Mouse (Mus musculus): Measurements from ENCODE around the gene Large1. TPM values are rescaled to one million over a fixed set of nuclear protein-coding genes. Genes with fewer than 3 reads are reported as not detected.
"Not testable (repeated sequence)": the region's sequence is repeated elsewhere in the genome, so short reads cannot be mapped to it uniquely, and the experiment has no call there.

Gene Large1
- 100 to 1,000 TPM; 152 to 156 TPM for total RNA-seq (2021)

GRCm38 (mm10) chr8:73353108-73353793 lies at the start of gene Large1:
TSS of gene Large1 (minus strand) at chr8:73353540.
- intact Hi-C loops (cut with DNase I): loop anchor here (5.0 to 10.0 kb wide), 3 partner anchors 252 to 1579 kb away; no protein-coding TSS in a partner anchor
- DNase-seq (ENCODE audit: extremely low spot score in 1 of 2, low spot score in 2 of 2): peak; percentile 98 to 99

- intact Hi-C loops (cut with DNase I): no loop called here
- no peak for DNase-seq (ENCODE audit: extremely low spot score in 1 of 2, low spot score in 2 of 2)
Observed at GRCm38 (mm10) chr8:73400343-73400742, 47.0 kb upstream of the Large1 start.

- DNase-seq (ENCODE audit: extremely low spot score in 1 of 2, low spot score in 2 of 2); intact Hi-C loops (cut with DNase I): not testable (repeated sequence)
Observed at GRCm38 (mm10) chr8:73373001-73373400, 19.7 kb upstream of the Large1 start.

GRCm38 (mm10) chr8:73355979-73356378 lies 2.6 kb upstream of the Large1 start:
- intact Hi-C loops (cut with DNase I): loop anchor here (2.0 to 10.0 kb wide), 2 partner anchors 249 to 1497 kb away; no protein-coding TSS in a partner anchor
- DNase-seq (ENCODE audit: extremely low spot score in 1 of 2, low spot score in 2 of 2): peak; percentile 54 to 79

- intact Hi-C loops (cut with DNase I): loop anchor here (2.0 to 10.0 kb wide), 4 partner anchors 250 to 1578 kb away; no protein-coding TSS in a partner anchor
- peak; percentile 82 to 85 for DNase-seq (ENCODE audit: extremely low spot score in 1 of 2, low spot score in 2 of 2)
Observed at GRCm38 (mm10) chr8:73354201-73354881, 1.0 kb upstream of the Large1 start.

- no peak for DNase-seq (ENCODE audit: extremely low spot score in 1 of 2, low spot score in 2 of 2)
- intact Hi-C loops (cut with DNase I): loop anchor here (2.0 to 10.0 kb wide), 4 partner anchors 251 to 1579 kb away; no protein-coding TSS in a partner anchor
Observed at GRCm38 (mm10) chr8:73353794-73354179, 447 bp upstream of the Large1 start.

- intact Hi-C loops (cut with DNase I): loop anchor here (5.0 to 10.0 kb wide), 3 partner anchors 252 to 1580 kb away; no protein-coding TSS in a partner anchor
- peak in 1 of 2 experiments; percentile 74 for DNase-seq (ENCODE audit: extremely low spot score in 1 of 2, low spot score in 2 of 2)
Observed at GRCm38 (mm10) chr8:73352301-73353107, 836 bp downstream of the Large1 start.

- DNase-seq (ENCODE audit: extremely low spot score in 1 of 2, low spot score in 2 of 2): no peak
- intact Hi-C loops (cut with DNase I): loop anchor here (2.0 to 10.0 kb wide), 4 partner anchors 118 to 1582 kb away; no protein-coding TSS in a partner anchor
Observed at GRCm38 (mm10) chr8:73350366-73350765, 3.0 kb downstream of the Large1 start.

GRCm38 (mm10) chr8:73342761-73343395 lies 10.5 kb downstream of the Large1 start:
- DNase-seq (ENCODE audit: extremely low spot score in 1 of 2, low spot score in 2 of 2): peak in 1 of 2 experiments; percentile 24
- intact Hi-C loops (cut with DNase I): no loop called here

GRCm38 (mm10) chr8:73336845-73337244 lies 16.5 kb downstream of the Large1 start:
- intact Hi-C loops (cut with DNase I): no loop called here
- DNase-seq (ENCODE audit: extremely low spot score in 1 of 2, low spot score in 2 of 2): no peak

GRCm38 (mm10) chr8:73329131-73329530 lies 24.2 kb downstream of the Large1 start:
- intact Hi-C loops (cut with DNase I): no loop called here
- no peak for DNase-seq (ENCODE audit: extremely low spot score in 1 of 2, low spot score in 2 of 2)

GRCm38 (mm10) chr8:73328056-73328455 lies 25.3 kb downstream of the Large1 start:
- no peak for DNase-seq (ENCODE audit: extremely low spot score in 1 of 2, low spot score in 2 of 2)
- intact Hi-C loops (cut with DNase I): no loop called here

GRCm38 (mm10) chr8:73324667-73325066 lies 28.7 kb downstream of the Large1 start:
- DNase-seq (ENCODE audit: extremely low spot score in 1 of 2, low spot score in 2 of 2): peak in 1 of 2 experiments; percentile 17
- intact Hi-C loops (cut with DNase I): no loop called here

- no peak for DNase-seq (ENCODE audit: extremely low spot score in 1 of 2, low spot score in 2 of 2)
Observed at GRCm38 (mm10) chr8:73323591-73323990, 29.7 kb downstream of the Large1 start.

GRCm38 (mm10) chr8:73319500-73319899 lies 33.8 kb downstream of the Large1 start:
- intact Hi-C loops (cut with DNase I); DNase-seq (ENCODE audit: extremely low spot score in 1 of 2, low spot score in 2 of 2): not testable (repeated sequence)

More at GRCm38 (mm10) chr8:73323591-73323990, 29.7 kb downstream of the Large1 start:
- intact Hi-C loops (cut with DNase I): no loop called here

- no peak for DNase-seq (ENCODE audit: extremely low spot score in 1 of 2, low spot score in 2 of 2)
- intact Hi-C loops (cut with DNase I): no loop called here
Observed at GRCm38 (mm10) chr8:73313911-73314310, 39.4 kb downstream of the Large1 start.

- no peak for DNase-seq (ENCODE audit: extremely low spot score in 1 of 2, low spot score in 2 of 2)
- intact Hi-C loops (cut with DNase I): no loop called here
Observed at GRCm38 (mm10) chr8:73312714-73313607, 40.4 kb downstream of the Large1 start.

Data from left cerebral cortex, postnatal 10 days (tissue).